Mouse (Mus musculus) cerebellum, adult 2 months (tissue): ENCODE data around the gene Grik4.
"Not testable (repeated sequence)": the region's sequence is repeated elsewhere in the genome, so short reads cannot be mapped to it uniquely, and the experiment has no call there.

Experiments used
- CTCF ChIP-seq: fragments of 200-500 bp; IDR thresholded peaks from 2 replicates; pipeline ENCODE4 v1.5.1; 2011; ENCODE audit warnings: low read depth, mild to moderate bottlenecking, control low read depth, low read length, moderate library complexity, borderline replicate concordance; ENCODE audit not compliant: insufficient read depth
- POLR2A ChIP-seq: fragments of 200-500 bp; IDR thresholded peaks from 2 replicates; pipeline ENCODE4 v1.6.1; 2011; ENCODE audit warnings: low read length, control low read depth, borderline replicate concordance; ENCODE audit not compliant: insufficient read depth

DNA sequence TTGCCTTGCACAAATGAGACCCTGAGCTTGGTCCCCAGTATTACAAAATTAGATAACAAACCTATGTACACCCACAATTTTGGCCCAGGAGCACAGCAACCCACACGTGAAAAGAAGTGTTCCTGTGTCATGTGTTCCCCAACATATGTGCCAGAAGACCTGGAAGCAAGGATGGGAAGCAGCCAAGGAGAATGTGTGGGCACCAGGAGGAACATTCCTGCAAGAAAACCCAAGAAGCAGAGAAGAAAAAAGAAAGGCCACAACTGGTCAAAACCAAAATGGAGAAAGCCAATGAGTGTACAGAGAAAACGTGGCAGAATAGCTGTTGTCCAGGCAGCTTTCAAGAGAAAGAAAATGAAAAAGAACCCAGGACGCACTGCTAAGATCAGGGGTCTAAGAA, 20.5 kb upstream of the Grik4 start:
- TF ChIP-seq CTCF, POLR2A: not testable (repeated sequence)
